Mouse (Mus musculus): ENCODE results near the gene Dip2b. TPM values are rescaled to one million over a fixed set of nuclear protein-coding genes. Genes with fewer than 3 reads are reported as not detected.

The Dip2b gene
- polyA plus RNA-seq, 1 experiment: 13.5 TPM

DNA sequence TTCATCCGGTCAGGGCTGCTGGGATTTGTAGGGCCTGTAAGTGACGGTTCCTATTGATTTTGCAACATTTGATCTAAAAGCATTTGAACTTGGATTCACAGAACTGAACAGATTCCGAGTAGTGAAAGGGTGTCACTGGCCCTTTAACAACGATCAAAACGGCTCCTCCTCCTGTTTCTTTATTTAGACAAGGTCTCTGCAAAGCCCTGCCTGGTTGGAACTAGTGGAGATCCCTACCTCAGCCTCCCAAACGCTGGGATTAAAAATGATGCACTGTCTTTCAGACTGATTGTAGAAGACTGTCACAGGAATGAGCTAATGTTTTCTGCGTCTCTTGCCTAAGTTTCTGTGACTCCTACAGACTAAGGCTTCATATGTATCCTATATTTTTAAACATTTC is 140.0 kb downstream of the Dip2b start:
- no peak for DNase-seq (ENCODE audit: low spot score)

DNA sequence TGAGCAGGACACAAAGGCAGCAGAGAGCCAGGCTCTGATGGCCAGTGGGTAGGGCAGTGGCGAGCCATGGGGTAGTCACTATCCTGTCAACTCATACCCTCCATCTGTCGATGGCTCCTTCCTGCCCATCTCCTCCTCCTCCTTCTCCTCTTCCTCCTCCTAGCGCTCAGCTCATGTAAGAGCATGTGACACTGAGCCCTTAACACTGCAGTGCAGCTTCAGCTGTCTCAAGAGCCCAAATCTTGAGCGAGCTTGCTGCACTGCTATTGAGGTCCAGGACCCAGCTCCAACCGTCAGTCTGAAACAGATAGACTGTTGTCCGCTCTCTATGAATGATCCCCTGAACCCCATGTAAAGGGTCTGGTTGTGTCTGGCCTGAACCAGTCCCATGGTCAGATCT is 141.2 kb downstream of the Dip2b start:
- DNase-seq (ENCODE audit: low spot score): no peak

DNA sequence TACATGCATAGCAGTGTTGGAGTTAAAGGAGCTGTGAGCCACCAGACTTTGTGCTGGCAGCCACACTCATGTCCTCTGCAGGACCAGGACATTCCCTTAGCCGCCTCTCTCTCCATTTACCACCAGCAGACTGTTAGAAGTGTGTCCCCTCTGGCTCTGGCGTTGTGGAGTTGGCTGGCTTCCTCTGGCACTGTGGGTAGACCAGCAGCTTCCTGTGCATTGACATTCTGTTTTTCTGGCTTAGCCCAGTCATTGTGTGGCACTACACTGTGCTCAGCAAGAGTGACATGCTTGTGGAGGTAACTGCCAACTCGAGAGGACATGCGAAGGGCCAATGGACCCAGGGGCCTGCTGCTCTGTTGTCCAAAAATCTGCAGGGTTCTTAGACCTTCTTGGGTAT is 141.8 kb downstream of the Dip2b start:
- DNase-seq (ENCODE audit: low spot score): no peak

DNA sequence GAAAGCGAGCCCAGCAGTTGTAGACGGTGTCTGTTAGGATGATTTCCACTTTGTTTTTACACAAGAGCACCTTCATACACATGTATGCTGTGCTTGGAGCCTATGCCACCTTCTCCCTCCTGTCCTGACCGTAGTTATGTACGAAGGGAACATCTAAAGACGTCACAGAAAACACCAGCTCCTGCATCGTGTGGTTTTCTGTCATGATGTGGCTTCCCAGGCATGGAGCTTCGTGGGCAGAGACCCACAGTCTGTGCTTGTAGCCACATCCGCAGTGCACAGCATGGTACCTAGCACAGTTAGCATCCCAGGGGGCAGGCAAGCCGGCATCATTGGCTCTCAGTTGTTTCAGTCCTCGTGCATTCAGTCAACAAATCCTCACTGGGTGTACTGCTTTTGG is 143.4 kb downstream of the Dip2b start:
- DNase-seq (ENCODE audit: low spot score): no peak

DNA sequence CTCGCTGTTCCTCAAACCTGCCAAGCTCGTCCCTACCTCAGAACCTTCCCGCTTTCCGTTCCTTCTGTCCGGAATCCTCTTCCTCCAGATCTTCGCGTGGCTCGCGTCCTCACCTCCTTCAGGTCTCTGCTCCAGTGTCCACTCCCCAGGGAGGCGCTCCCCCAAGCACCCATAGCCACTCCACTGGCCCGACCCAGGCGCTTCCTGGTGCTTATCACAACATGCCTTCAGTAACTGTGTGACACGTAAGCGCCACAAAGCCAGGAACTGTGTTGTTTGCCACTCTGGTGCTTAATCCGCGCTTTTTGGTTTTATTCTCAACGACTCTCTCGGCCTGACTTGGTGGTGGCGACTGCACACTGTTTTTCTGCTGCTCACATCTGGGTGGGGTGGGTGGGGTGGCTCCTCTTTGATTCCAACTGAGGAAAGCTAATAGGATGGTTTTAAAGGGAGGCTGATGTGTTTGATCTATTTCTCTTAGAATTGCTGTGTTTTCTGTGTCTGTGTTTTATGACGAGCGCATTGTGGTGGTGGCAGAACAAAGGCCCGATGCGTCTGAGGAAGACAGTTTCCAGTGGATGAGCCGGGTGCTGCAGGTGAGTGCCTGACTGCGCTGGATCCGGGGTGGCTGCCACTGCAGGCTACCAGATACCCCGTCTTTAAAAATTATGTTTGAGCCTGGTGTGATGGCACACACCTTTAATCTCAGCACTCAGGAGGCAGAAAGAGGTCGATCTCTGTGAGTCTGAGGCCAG is 144.2 kb downstream of the Dip2b start:
- no peak for DNase-seq (ENCODE audit: low spot score)

DNA sequence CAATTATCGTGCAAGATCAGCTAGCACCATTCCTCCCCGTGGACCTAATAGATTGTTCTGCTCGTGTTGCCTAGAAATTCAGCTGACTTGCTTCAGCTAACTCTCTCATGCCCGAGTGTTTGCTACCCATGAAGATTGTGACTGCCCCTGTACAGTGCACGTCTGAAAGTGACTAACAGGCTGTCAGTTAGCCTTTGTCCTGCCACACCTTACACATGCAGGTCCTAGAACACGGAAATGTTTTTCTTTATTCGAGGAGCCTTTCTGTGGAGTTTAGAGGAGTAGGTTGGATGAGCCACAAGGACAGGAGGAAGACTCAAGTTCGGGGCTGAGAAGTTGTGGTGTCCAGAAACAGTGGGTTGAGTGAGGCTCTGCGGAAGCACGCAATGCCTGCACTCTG is 145.0 kb downstream of the Dip2b start:
- DNase-seq (ENCODE audit: low spot score): no peak

DNA sequence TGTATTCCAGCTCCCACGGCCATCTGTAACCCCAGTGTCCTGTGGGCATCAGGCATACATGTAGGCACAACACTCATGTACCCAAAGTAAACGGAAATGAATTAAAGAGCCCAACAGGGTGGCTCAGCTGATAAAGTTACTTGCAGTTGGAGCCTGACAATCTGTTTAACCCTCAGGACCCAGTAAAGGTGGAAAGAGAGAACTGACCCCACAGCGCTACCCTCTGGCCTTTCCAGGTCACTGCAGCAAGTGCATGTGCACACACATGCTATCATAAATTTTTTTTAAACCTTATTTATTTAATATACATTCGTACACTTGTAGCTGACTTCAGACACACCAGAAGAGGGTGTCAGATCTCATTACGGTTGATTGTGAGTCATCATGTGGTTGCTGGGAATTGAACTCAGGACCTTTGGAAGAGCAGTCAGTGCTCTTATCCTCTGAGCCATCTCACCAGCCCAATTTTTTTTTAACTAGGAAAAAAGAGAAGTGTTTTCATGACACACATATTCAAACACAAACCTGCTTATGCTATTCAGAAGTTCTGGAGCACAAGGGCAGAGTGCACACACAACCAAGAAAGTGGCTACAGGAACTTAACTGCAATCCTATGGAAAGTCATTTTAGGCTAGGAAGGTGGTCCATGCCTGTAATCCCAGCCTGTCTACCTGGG is 146.5 kb downstream of the Dip2b start:
- DNase-seq (ENCODE audit: low spot score): no peak

DNA sequence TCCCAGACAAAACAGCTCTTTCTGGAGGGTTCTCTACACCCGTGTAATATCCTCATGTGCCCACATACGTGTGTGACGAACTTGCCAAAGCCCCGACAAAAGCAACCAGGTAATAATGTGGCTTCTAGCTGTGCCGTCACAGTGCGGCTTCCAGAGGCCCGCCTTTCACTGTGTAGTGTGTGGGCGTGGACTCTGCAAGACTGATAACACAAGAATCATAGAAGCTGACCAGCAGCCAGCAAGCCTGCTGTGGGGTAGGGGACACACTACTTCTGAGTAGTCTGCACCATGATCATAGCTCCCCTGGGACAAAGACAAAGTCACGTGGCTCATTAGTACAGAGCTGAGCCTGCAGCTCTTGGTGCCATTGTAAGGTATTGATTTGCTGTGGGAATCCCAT is 147.8 kb downstream of the Dip2b start:
- DNase-seq (ENCODE audit: low spot score): no peak

DNA sequence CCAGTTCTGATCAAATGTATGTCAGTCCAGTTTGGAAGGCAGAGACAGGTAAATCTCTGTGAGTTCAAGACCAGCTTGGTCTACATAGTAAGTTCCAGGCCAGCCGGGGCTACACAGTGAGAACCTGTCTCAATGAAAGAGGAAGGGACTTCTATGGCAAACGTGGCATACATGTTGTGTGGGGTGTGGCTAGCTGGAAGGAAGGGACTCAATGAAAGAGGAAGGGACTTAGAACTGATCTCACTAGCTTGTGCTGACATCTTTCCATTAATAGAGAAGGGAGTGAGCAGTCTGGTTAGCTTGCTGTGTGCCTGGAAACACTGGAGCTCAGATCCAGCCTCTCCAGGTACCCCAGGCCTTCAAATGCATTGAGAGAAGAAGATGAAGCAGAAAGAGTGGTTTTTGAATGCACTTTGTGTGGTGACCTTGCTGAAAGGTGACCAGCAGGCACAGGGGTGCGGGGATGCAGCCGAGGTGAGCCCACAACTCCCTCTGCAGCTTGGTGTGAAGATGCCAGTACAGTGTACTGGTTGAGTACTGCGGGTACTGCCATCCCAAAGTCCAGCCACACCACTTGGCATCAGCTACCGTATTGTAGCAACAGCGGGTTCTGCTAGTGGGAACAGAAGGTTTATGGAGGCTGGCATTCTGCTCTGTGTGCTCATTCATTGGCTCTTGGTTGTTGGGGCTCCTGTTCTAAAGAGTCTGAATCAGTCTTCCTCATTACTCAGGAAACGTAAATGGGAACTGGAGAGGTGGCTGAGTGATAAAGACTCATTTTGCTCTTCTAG is 148.6 kb downstream of the Dip2b start:
- no peak for DNase-seq (ENCODE audit: low spot score)

DNA sequence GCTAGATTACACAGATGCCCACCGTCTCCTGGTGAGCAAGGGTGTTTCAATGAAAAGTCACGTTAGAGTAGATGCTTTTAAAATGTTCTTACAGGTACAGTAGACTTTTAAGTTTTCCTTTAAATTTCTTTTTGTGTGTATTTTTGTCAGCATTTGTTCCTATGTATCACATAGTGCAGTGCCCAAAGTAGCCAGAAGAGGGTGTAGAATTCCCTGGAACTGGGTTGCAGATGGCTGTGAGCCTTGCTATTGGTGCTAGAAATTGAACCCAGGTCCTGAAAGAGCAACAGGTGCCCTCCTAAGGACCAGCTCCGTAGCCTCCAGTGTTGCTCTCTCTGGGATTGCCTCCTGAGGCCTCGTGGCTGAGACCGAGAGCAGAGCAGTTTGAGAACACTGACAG is 150.1 kb downstream of the Dip2b start:
- no peak for DNase-seq (ENCODE audit: low spot score)

DNA sequence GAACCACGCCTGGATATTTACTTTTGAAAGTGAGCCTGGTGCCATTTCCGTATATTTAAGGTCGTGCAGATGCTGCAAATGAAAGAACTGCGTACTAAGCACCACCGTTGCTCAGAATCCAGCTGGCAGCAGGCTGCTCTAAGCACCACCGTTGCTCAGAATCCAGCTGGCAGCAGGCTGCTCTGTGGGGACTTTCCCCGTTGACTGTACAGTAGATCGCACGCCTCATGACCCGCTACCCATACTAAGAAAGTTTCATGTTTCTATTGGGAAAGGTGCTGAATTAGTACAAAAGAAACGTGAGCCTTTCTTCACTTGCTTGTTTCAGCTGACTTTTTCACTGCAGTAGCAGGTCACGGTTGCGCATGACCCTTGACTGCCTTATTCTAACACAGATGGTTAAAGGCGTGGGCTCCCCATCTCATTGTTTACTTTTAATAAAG is 150.5 kb downstream of the Dip2b start:
- no peak for DNase-seq (ENCODE audit: low spot score)

DNA sequence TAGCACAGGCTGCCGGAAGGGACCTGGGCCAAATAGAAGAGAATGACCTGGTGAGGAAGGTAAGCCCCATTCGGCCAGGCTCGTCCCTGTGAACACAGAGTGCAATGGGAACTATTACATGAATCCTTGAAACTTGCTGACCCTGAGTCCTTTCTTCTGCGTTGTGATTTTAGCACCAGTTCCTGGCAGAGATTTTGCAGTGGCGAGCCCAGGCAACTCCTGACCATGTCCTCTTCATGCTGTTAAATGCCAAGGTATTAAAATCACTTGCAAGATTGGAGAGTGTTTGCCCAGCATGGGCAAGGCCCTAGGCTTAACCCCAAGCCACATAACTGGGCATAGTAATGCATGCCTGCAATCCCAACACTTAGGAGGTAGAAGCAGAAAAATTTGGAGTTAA is 151.6 kb downstream of the Dip2b start:
- DNase-seq (ENCODE audit: low spot score): no peak

DNA sequence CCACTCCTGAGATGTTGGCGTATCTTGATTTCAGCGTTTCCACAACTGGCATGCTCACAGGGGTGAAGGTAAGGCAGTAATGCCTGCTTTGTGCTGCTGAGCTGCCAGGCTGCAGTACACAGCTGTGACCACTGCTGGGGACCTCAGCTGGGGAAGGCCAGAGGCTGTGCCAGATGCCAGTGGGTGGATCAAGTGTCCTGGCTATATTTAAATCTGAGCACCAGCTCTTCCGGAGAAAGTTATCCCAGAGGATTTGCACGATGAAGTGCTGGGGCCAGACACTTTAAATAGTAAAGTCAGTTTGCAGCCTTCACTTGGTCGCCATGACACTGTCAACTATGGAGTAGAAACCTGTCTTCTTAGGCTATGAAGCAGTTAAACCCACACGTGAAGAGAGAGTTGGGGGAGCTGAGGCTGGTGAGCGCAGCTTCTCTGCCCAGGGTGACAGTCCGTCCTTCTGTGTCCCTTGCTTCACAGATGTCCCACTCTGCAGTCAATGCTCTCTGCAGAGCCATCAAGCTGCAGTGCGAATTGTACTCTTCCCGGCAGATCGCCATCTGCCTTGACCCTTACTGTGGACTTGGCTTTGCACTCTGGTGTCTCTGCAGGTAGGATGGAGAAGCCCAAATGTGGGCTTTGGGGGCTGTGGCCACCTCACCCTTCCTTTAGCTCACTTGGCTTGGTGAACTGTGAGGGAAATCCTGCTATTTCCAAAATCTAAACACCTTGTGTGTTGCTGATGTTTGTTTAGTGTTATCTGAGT is 160.7 kb downstream of the Dip2b start:
- no peak for DNase-seq (ENCODE audit: low spot score)

DNA sequence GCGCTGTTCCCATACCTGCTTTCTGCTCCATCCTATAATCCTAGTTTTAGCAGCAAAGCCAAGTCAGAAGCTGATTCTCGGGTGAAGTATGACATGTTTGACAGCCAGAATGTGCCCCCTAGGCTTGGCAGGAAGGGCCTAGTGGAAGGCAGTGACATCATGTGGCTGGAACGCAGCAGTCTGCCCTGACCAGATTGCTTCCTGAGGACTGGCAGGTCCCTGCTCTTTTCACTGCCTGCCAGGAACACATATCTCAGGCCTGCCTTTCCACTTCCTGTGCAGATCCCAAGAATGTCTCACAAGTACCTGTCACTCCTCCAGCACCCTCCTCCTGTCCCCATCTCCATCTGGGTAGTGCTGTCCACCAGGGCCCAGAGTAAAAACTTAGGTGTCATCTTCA is 161.3 kb downstream of the Dip2b start:
- no peak for DNase-seq (ENCODE audit: low spot score)

DNA sequence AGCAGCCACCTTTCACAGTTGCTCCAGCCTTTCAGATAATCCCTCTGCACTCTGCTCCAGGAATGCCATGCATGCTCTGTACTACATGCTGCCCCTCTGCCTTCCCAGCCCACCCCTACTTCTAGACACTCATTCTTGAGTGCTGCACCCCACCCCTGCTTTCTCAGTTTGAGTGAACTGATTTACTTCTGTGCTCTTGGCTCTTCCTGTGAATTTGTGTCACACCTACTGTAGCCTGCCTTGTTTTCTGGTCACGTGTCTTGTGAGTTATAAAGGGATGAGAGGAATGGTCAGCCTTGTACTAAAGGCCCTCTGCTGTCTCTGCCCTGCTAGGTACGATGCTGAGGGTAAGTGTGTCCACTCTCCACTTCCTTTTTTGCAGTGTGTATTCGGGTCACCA is 163.3 kb downstream of the Dip2b start:
- DNase-seq (ENCODE audit: low spot score): no peak

DNA sequence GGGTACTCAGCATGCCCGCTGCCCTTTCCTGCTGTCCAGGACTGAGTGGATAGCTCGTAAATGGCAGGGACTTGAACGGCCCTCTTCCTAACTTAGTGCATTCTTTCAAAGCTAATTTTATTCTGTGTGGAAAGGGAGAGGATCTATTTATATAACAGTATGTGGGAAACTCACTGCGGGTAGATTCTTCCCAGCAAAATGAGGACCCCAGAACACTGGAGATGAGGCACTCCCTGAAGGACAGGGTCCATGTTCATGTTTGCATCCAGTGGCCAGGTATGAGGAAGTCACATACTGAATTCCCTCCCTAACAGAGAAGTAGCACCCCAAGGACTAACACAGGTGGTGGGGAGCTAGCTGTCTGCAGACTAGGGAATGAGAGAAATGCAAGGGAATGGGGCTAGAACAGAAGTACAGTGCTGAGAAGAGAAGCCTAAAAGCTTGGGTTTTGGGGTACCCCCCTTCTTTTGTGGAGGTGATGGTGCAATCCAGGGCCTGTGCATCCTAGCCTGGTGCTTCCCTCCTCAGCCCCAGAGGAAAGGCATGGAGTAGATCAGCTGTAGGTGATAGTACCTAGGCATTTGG is 164.1 kb downstream of the Dip2b start:
- DNase-seq (ENCODE audit: low spot score): no peak

DNA sequence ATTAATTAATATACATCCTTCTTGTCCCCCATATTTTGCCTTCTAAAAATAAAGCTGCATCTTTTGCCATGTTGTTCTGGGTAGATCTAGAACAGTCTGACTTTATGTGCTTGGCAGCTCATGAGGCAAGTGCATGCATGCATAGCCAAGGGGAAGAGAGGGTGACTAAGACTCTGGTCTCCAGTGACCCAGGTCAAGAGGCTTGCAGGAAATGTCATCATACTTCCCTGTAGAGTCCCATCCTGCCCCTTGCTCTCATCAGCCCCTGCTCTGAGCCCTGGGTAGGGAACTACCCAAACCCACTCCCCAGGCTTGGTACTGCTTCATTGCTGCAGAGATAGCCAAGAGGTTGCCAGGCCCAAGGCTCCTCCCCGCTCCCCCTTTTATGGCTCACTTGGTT is 166.1 kb downstream of the Dip2b start:
- DNase-seq (ENCODE audit: low spot score): no peak

DNA sequence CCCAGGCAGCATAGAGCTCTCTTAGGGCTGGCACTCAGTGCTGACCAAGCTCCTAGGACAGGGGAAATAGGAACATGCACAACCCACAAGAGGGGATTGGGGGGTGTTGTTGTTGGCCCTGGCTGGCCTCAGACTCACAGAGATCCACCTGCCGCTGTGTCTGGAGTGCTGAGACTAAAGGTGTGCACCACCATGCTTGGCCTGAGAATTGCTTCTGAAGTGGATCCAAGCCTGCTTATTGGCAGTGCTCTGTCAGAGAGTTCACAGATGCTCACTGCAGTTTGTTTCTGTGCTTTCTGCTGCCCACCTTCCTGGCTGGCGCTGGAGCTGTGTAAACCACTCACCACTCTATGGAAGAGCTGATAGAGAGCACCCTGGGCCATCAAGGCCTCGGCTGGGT is 171.5 kb downstream of the Dip2b start:
- no peak for DNase-seq (ENCODE audit: low spot score)

DNA sequence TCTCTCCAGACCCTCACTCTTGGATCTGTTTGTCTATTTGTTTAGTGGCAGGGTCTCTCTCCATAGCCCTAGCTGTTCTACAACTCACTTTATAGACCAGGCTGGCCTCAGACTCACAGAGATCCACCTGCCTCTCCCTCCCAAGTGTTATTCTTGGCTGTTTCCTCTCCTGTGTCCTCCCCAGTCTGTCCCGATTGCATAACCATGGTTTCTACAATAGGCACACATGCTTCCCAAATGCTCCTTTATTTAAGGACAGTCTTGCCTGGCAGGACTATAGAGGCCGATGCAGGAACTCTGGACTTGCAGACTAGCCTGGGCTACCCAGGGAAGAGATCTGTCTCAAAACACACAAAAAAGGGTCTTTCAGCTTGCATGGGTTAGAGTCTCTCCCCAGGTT is 174.9 kb downstream of the Dip2b start:
- no peak for DNase-seq (ENCODE audit: low spot score)

DNA sequence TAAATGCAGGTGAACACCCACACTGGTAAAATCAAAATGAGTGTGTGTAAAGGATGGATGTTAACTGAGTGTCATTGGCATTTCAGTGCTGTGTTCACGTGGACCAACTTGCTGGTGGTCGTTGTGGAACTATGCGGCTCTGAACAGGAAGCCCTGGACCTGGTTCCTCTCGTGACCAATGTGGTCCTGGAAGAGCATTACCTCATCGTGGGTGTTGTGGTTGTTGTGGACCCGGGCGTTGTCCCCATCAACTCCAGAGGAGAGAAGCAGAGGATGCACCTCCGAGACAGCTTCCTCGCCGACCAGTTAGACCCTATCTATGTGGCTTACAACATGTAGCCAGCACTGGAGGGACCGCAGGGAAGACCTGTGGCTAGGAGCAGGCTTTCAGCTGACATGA is 176.6 kb downstream of the Dip2b start:
- DNase-seq (ENCODE audit: low spot score): no peak

DNA sequence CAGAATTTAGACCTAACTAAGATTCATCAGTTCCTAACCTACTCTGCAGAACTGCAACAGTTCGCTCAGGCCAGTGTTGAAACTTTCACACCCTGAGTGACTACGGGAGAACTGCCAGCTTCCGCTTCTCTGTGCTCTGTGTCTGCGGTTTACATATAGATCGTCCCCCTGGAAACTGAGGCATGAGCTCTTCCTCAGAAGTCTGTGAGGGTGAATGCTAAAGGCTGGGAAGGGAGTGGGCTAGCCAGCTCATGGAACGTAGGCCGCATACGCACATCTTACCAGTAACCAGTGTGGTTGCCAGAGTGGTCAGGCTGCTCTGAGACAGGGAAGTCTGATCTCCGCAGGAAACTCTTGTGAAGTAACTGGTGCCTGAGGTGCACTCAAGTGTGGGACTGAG is 177.7 kb downstream of the Dip2b start:
- DNase-seq (ENCODE audit: low spot score): no peak

DNA sequence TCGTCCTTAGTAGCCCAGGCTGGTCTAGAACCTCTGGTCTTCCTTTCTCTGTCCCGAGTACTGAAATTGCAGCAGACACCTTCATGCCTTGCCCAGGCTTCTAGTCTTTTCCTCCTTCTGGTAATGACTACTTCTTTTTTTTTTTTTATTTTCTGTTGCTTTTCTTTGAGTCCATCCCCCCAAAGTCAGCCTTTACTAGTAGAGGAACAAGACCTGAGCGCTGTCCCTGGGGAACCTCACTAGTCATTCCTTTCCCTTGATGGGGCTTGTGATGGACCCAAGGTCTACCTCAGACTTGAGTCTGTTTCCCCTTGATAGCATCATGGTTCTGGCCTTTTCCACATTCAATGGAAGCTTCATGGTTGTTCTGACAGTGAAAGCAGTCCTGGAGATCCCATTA is 179.6 kb downstream of the Dip2b start:
- DNase-seq (ENCODE audit: low spot score): no peak
